Mouse (Mus musculus) right cerebral cortex, postnatal 4 days (tissue): ENCODE results near the gene Prdx5.
"Not testable (repeated sequence)": the region's sequence is repeated elsewhere in the genome, so short reads cannot be mapped to it uniquely, and the experiment has no call there.

Source experiments
- DNase-seq: peaks from one replicate; pipeline ENCODE4 v3.0.0-alpha.2; 2022

The Prdx5 gene

GRCm38 (mm10) chr19:6915276-6915675 is 5.4 kb upstream of the Prdx5 start:
- DNase-seq: no peak

GRCm38 (mm10) chr19:6914540-6914939 is 4.6 kb upstream of the Prdx5 start:
- DNase-seq: no peak

GRCm38 (mm10) chr19:6913991-6914390 is 4.1 kb upstream of the Prdx5 start:
- no peak for DNase-seq

GRCm38 (mm10) chr19:6913036-6913435 is 3.1 kb upstream of the Prdx5 start:
- no peak for DNase-seq

- no peak for DNase-seq
Observed at GRCm38 (mm10) chr19:6912205-6912970, 2.5 kb upstream of the Prdx5 start.

- DNase-seq: no peak
Observed at GRCm38 (mm10) chr19:6911101-6912074, 1.5 kb upstream of the Prdx5 start.

GRCm38 (mm10) chr19:6910306-6910705 is 400 bp upstream of the Prdx5 start:
- DNase-seq: not testable (repeated sequence)

- no peak for DNase-seq
Observed at GRCm38 (mm10) chr19:6909021-6909420, 885 bp downstream of the Prdx5 start.

GRCm38 (mm10) chr19:6907811-6908540 is 1.9 kb downstream of the Prdx5 start:
- DNase-seq: no peak

- no peak for DNase-seq
Observed at GRCm38 (mm10) chr19:6907094-6907493, 2.8 kb downstream of the Prdx5 start.

- no peak for DNase-seq
Observed at GRCm38 (mm10) chr19:6906199-6906598, 3.7 kb downstream of the Prdx5 start.

- no peak for DNase-seq
Observed at GRCm38 (mm10) chr19:6905498-6906159, 4.3 kb downstream of the Prdx5 start.

GRCm38 (mm10) chr19:6904846-6905245 is 5.1 kb downstream of the Prdx5 start:
- DNase-seq: no peak

- DNase-seq: no peak
Observed at GRCm38 (mm10) chr19:6903031-6903430, 6.9 kb downstream of the Prdx5 start.

GRCm38 (mm10) chr19:6899641-6900040 is 10.3 kb downstream of the Prdx5 start:
- DNase-seq: no peak

GRCm38 (mm10) chr19:6895608-6896305 is 14.1 kb downstream of the Prdx5 start:
- not testable (repeated sequence) for DNase-seq

- no peak for DNase-seq
Observed at GRCm38 (mm10) chr19:6893731-6894451, 16.0 kb downstream of the Prdx5 start.

- DNase-seq: no peak
Observed at GRCm38 (mm10) chr19:6892512-6892911, 17.4 kb downstream of the Prdx5 start.

- DNase-seq: no peak
Observed at GRCm38 (mm10) chr19:6877965-6878364, 31.9 kb downstream of the Prdx5 start.

- no peak for DNase-seq
Observed at GRCm38 (mm10) chr19:6876799-6877198, 33.1 kb downstream of the Prdx5 start.

- no peak for DNase-seq
Observed at GRCm38 (mm10) chr19:6875834-6876233, 34.1 kb downstream of the Prdx5 start.
